8 mouse cellular contexts compared by ENCODE assay signal in genomic region chr14:14702399-14703345, GRCm38 (mm10). TPM values are rescaled to one million over a fixed set of nuclear protein-coding genes. Genes with fewer than 3 reads are reported as not detected.
A peak's percentile ranks its signal among the peaks of the same experiment; 100 is the strongest.
DNase-seq lines count a peak whose midpoint lies in the region; ATAC-seq and TF ChIP-seq lines count a peak whose summit lies in the region.

No protein-coding gene starts in this region.

- DNase-seq in CD4-positive helper T cell, adult 2 months (ENCODE audit: low read depth, low spot score) = peak; percentile 94
- DNase-seq in brain, embryonic 18.5 days (ENCODE audit: low read depth, low spot score) = peak; percentile 90
- DNase-seq in kidney, postnatal 0 days (ENCODE audit: low spot score) = peak; percentile 97
- peak; percentile 93 for DNase-seq in liver, embryonic 11.5 days (ENCODE audit: low spot score)
- peak; percentile 95 for DNase-seq in naive thymus-derived CD4-positive, alpha-beta T cell, adult 2 months (ENCODE audit: low read depth)

- peak overlapping the region; percentile 80 for H3K4me2 ChIP-seq in heart, embryonic 12.5 days
- H3K4me2 ChIP-seq in kidney, postnatal 0 days (ENCODE audit: low read length) = peak overlapping the region; percentile 77
- H3K4me2 ChIP-seq in liver, embryonic 11.5 days = peak overlapping the region; percentile 76
- H3K4me2 ChIP-seq in stomach, embryonic 14.5 days (replicated peaks; ENCODE audit: low read depth, low read length) = peak overlapping the region; percentile 53

- H3K36me3 ChIP-seq in heart, embryonic 12.5 days = no peaks in the 10 kb centered on the region
- no peaks in the 10 kb centered on the region for H3K36me3 ChIP-seq in kidney, postnatal 0 days (ENCODE audit: insufficient read depth, low read length)
- no peaks in the 10 kb centered on the region for H3K36me3 ChIP-seq in liver, embryonic 11.5 days (ENCODE audit: control insufficient read depth, insufficient read depth, low read length)
- H3K36me3 ChIP-seq in stomach, embryonic 14.5 days (ENCODE audit: control insufficient read depth, insufficient read depth, low read length) = no peaks in the 10 kb centered on the region

- WGBS in heart, embryonic 12.5 days = 1% methylated on average over 50 of the region's 85 CpGs
- under 1% methylated on average over 55 of the region's 85 CpGs for WGBS in kidney, postnatal 0 days
- under 1% methylated on average over 60 of the region's 85 CpGs for WGBS in liver, embryonic 11.5 days
- 1% methylated on average over 49 of the region's 85 CpGs for WGBS in stomach, embryonic 14.5 days

- peak; percentile 97 for ATAC-seq in erythroid progenitor cell, adult 5-6 weeks (replicated peaks; ENCODE audit: low FRiP score, poor library complexity, severe bottlenecking)
- peak; percentile 98 for ATAC-seq in heart, embryonic 12.5 days (ENCODE audit: insufficient number of reproducible peaks, low FRiP score)
- ATAC-seq in kidney, postnatal 0 days (replicated peaks; ENCODE audit: low FRiP score, low read depth) = peak; percentile 98
- peak; percentile 94 for ATAC-seq in liver, embryonic 11.5 days (replicated peaks; ENCODE audit: low FRiP score)
- ATAC-seq in stomach, embryonic 14.5 days (ENCODE audit: insufficient number of reproducible peaks, insufficient read depth, low FRiP score, low read depth) = peak; percentile 98

- peak; percentile 50 for TF ChIP-seq CTCF in kidney, postnatal 0 days (IDR thresholded peaks at IDR 0.05; ENCODE audit: low read depth)

- no peaks in the 10 kb centered on the region for H3K9me3 ChIP-seq in heart, embryonic 12.5 days (replicated peaks)
- H3K9me3 ChIP-seq in kidney, postnatal 0 days (replicated peaks; ENCODE audit: low read length) = no peaks in the 10 kb centered on the region
- no peaks in the 10 kb centered on the region for H3K9me3 ChIP-seq in liver, embryonic 11.5 days (ENCODE audit: control insufficient read depth, low read length)
- H3K9me3 ChIP-seq in stomach, embryonic 14.5 days (ENCODE audit: control insufficient read depth, low read depth, low read length) = no peaks in the 10 kb centered on the region

- no peaks in the 10 kb centered on the region for H3K27me3 ChIP-seq in heart, embryonic 12.5 days (replicated peaks)
- no peaks in the 10 kb centered on the region for H3K27me3 ChIP-seq in kidney, postnatal 0 days (ENCODE audit: insufficient read depth, low read length)
- H3K27me3 ChIP-seq in liver, embryonic 11.5 days (replicated peaks; ENCODE audit: control insufficient read depth, insufficient read depth, low read length) = no peaks in the 10 kb centered on the region
- no peaks in the 10 kb centered on the region for H3K27me3 ChIP-seq in stomach, embryonic 14.5 days (ENCODE audit: control insufficient read depth, insufficient read depth, low read length)

- peak overlapping the region; percentile 94 for H3K9ac ChIP-seq in heart, embryonic 12.5 days
- peak overlapping the region; percentile 90 for H3K9ac ChIP-seq in kidney, postnatal 0 days (ENCODE audit: low read depth, low read length)
- H3K9ac ChIP-seq in liver, embryonic 11.5 days (ENCODE audit: low read depth, low read length) = peak overlapping the region; percentile 94
- H3K9ac ChIP-seq in stomach, embryonic 14.5 days (replicated peaks; ENCODE audit: low read depth, low read length) = peak overlapping the region; percentile 93

- H3K27ac ChIP-seq in heart, embryonic 12.5 days (ENCODE audit: poor library complexity, severe bottlenecking) = peak overlapping the region; percentile 97
- peak overlapping the region; percentile 93 for H3K27ac ChIP-seq in kidney, postnatal 0 days
- H3K27ac ChIP-seq in liver, embryonic 11.5 days (ENCODE audit: low read depth, low read length) = peak overlapping the region; percentile 89
- peak overlapping the region; percentile 98 for H3K27ac ChIP-seq in stomach, embryonic 14.5 days (ENCODE audit: low read length)

- H3K4me1 ChIP-seq in heart, embryonic 12.5 days (replicated peaks) = peaks cover 7% of the 10 kb centered on the region
- 0 out of 2 replicates have a peak, but pooled peaks cover 6% of the 10 kb centered on the region for H3K4me1 ChIP-seq in kidney, postnatal 0 days (replicated peaks; ENCODE audit: insufficient read depth, low read length)
- H3K4me1 ChIP-seq in liver, embryonic 11.5 days (replicated peaks; ENCODE audit: control insufficient read depth, insufficient read depth, low read length) = peaks cover 7% of the 10 kb centered on the region
- peaks cover 7% of the 10 kb centered on the region; the same call in 1 of the 2 replicates for H3K4me1 ChIP-seq in stomach, embryonic 14.5 days (ENCODE audit: control insufficient read depth, insufficient read depth, low read length)

- H3K4me3 ChIP-seq in heart, embryonic 12.5 days = peak overlapping the region; percentile 96
- H3K4me3 ChIP-seq in kidney, postnatal 0 days (replicated peaks; ENCODE audit: low read depth, low read length) = peak overlapping the region; percentile 79
- peak overlapping the region; percentile 86 for H3K4me3 ChIP-seq in liver, embryonic 11.5 days (ENCODE audit: low read depth, low read length)
- H3K4me3 ChIP-seq in stomach, embryonic 14.5 days (ENCODE audit: low read depth, low read length) = peak overlapping the region; percentile 84

RNA-seq across cellular contexts. Expression of gene Slc4a7, which starts 0.6 kb away (rescaled TPM):
- 5.4 and 13.7 TPM in 2 replicates for total RNA-seq in erythroid progenitor cell, adult 5-6 weeks (2015; ENCODE audit: low replicate concordance)
- total RNA-seq in erythroid progenitor cell, adult 5-6 weeks (2017; ENCODE audit: low replicate concordance) = 5.8 and 10.6 TPM in 2 replicates
- 18.3 and 18.6 TPM in 2 replicates for polyA plus RNA-seq in heart, embryonic 12.5 days (2016; fragmentation: Nextera tagmentation; extraction: Ambion mirVana)
- 10.5 and 10.8 TPM in 2 replicates for polyA plus RNA-seq in kidney, postnatal 0 days (2015; fragmentation: Nextera tagmentation; extraction: Ambion mirVana)
- 8.1 and 9.0 TPM in 2 replicates for polyA plus RNA-seq in liver, embryonic 11.5 days (2014; fragmentation: Nextera tagmentation; extraction: Ambion mirVana)
- 22.8 and 24.0 TPM in 2 replicates for polyA plus RNA-seq in stomach, embryonic 14.5 days (2014; fragmentation: Nextera tagmentation; extraction: Ambion mirVana)

Comparison
In these comparisons a context has a peak if more than half of its experiments do, and no peak if none do; other contexts are left out.
1. Peak in every context shown above with its lines: DNase-seq, ATAC-seq, H3K4me3 ChIP-seq and H3K27ac ChIP-seq.